22 mouse cellular contexts compared by ENCODE assay signal in the genomic region with DNA sequence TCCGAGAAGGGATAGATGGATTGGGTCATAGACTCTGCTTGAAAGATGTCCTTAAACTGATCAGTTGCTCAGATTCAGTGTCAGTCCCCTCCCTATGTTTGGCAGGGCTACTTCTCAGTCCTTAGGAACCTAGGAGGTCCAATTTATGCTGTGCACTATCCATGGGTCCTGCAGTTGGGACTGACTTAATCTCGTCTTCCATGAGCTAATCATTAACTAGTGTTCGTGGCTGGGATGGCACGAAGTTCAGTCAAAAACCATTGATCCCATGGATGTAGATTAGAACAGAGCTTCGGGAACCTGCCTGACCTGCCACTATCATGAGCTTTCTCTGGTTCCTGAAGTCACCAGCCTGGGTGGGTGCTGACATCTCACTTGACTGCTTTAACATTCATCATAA.
DNase-seq lines count a peak whose midpoint lies in the region; ATAC-seq lines count a peak whose summit lies in the region.
"Had no signal": no experiment of that assay in that cellular context is flagged by ENCODE, and none has a peak within 500 bp of the region (broad histone marks: within the 10 kb centered on the region; RNA-seq: fewer than 3 reads in every experiment).

No protein-coding gene starts in this region.

- H3K4me3 ChIP-seq in kidney, embryonic 15.5 days (replicated peaks), result no peak overlapping the region
- no peak overlapping the region for H3K4me3 ChIP-seq in liver, embryonic 11.5 days (ENCODE audit: low read depth, low read length)
- no peak overlapping the region for H3K4me3 ChIP-seq in liver, embryonic 15.5 days (replicated peaks)
- H3K4me3 ChIP-seq in hindbrain, embryonic 11.5 days (ENCODE audit: low read depth, low read length), result no peak overlapping the region
- H3K4me3 ChIP-seq: embryonic facial prominence, embryonic 13.5 days; forebrain, embryonic 12.5 days; heart, embryonic 13.5 days; hindbrain, embryonic 12.5 days had no signal

- H3K9me3 ChIP-seq in kidney, embryonic 15.5 days (replicated peaks), result no peaks in the 10 kb centered on the region
- H3K9me3 ChIP-seq in liver, embryonic 11.5 days (ENCODE audit: control insufficient read depth, low read length), result no peaks in the 10 kb centered on the region
- H3K9me3 ChIP-seq in liver, embryonic 15.5 days (replicated peaks), result no peaks in the 10 kb centered on the region
- no peaks in the 10 kb centered on the region for H3K9me3 ChIP-seq in hindbrain, embryonic 11.5 days (ENCODE audit: control insufficient read depth, low read length)
- H3K9me3 ChIP-seq: embryonic facial prominence, embryonic 13.5 days; forebrain, embryonic 12.5 days; G1E; heart, embryonic 13.5 days; hindbrain, embryonic 12.5 days had no signal

- 0 out of 2 replicates have a peak, but pooled peaks have one; percentile 43 for ATAC-seq in kidney, embryonic 15.5 days (replicated peaks; ENCODE audit: low FRiP score)
- peak; percentile 65 for ATAC-seq in liver, embryonic 11.5 days (replicated peaks; ENCODE audit: low FRiP score)
- peak; percentile 65 for ATAC-seq in liver, embryonic 15.5 days (ENCODE audit: insufficient read depth)
- ATAC-seq in hindbrain, embryonic 11.5 days (ENCODE audit: low FRiP score), result no peak
- ATAC-seq: CD4-positive, CD25-positive, alpha-beta regulatory T cell, adult 4 months; forebrain, postnatal 0 days had no signal

- H3K27ac ChIP-seq in kidney, embryonic 15.5 days, result no peak overlapping the region
- no peak overlapping the region for H3K27ac ChIP-seq in liver, embryonic 11.5 days (ENCODE audit: low read depth, low read length)
- peak overlapping the region; percentile 41; the same call in 1 of the 2 replicates for H3K27ac ChIP-seq in liver, embryonic 15.5 days (replicated peaks)
- H3K27ac ChIP-seq in hindbrain, embryonic 11.5 days (ENCODE audit: low read depth, low read length), result no peak overlapping the region
- H3K27ac ChIP-seq: embryonic facial prominence, embryonic 13.5 days; forebrain, embryonic 12.5 days; heart, embryonic 13.5 days; hindbrain, embryonic 12.5 days had no signal

- DNase-seq in kidney, adult 18-20 months, result no peak
- DNase-seq in liver, embryonic 11.5 days (ENCODE audit: low spot score), result no peak
- peak; percentile 37 for DNase-seq in yolk sac, embryonic 10.5 days (ENCODE audit: low spot score)
- DNase-seq in heart, adult 11 months, result no peak
- no peak for DNase-seq in kidney, adult 8-10 months
- DNase-seq in hindbrain, embryonic 11.5 days (ENCODE audit: low spot score), result no peak
- DNase-seq: adrenal gland, postnatal 10 days; B cell, adult 2 months; cerebellum, adult 11-12 months; cerebellum, adult 9-10 months; cerebellum, postnatal 25 days; forebrain, postnatal 0 days; gastrocnemius, postnatal 25 days; heart, postnatal 36 days had no signal

- H3K4me1 ChIP-seq in kidney, embryonic 15.5 days, result peaks cover 12% of the 10 kb centered on the region
- H3K4me1 ChIP-seq in liver, embryonic 11.5 days (replicated peaks; ENCODE audit: control insufficient read depth, insufficient read depth, low read length), result no peaks in the 10 kb centered on the region
- H3K4me1 ChIP-seq in liver, embryonic 15.5 days (replicated peaks), result no peaks in the 10 kb centered on the region
- H3K4me1 ChIP-seq in hindbrain, embryonic 11.5 days (replicated peaks; ENCODE audit: control insufficient read depth, insufficient read depth, low read length), result peaks cover 5% of the 10 kb centered on the region; the same call in 1 of the 2 replicates

- no peak overlapping the region for H3K4me2 ChIP-seq in kidney, embryonic 15.5 days
- no peak overlapping the region for H3K4me2 ChIP-seq in liver, embryonic 11.5 days
- no peak overlapping the region for H3K4me2 ChIP-seq in liver, embryonic 15.5 days
- H3K4me2 ChIP-seq in hindbrain, embryonic 11.5 days (replicated peaks; ENCODE audit: low read depth, low read length), result no peak overlapping the region
- H3K4me2 ChIP-seq: embryonic facial prominence, embryonic 13.5 days; forebrain, embryonic 12.5 days; heart, embryonic 13.5 days; hindbrain, embryonic 12.5 days had no signal

- 77% methylated on average over 5 of the region's 5 CpGs for WGBS in kidney, embryonic 15.5 days
- WGBS in liver, embryonic 11.5 days, result 75% methylated on average over 5 of the region's 5 CpGs
- WGBS in liver, embryonic 15.5 days (ENCODE audit: insufficient replicate concordance), result 63% methylated on average over 5 of the region's 5 CpGs
- 89% methylated on average over 5 of the region's 5 CpGs for WGBS in hindbrain, embryonic 11.5 days

- no peaks in the 10 kb centered on the region for H3K36me3 ChIP-seq in kidney, embryonic 15.5 days
- H3K36me3 ChIP-seq in liver, embryonic 11.5 days (ENCODE audit: control insufficient read depth, insufficient read depth, low read length), result no peaks in the 10 kb centered on the region
- no peaks in the 10 kb centered on the region for H3K36me3 ChIP-seq in liver, embryonic 15.5 days (replicated peaks)
- H3K36me3 ChIP-seq in hindbrain, embryonic 11.5 days (ENCODE audit: control insufficient read depth, insufficient read depth, low read length), result no peaks in the 10 kb centered on the region
- H3K36me3 ChIP-seq: forebrain, embryonic 12.5 days; G1E; heart, embryonic 13.5 days; hindbrain, embryonic 12.5 days had no signal

- no peak overlapping the region for H3K9ac ChIP-seq in kidney, embryonic 15.5 days
- no peak overlapping the region for H3K9ac ChIP-seq in liver, embryonic 11.5 days (ENCODE audit: low read depth, low read length)
- no peak overlapping the region for H3K9ac ChIP-seq in liver, embryonic 15.5 days
- H3K9ac ChIP-seq in hindbrain, embryonic 11.5 days (ENCODE audit: low read depth, low read length), result no peak overlapping the region
- H3K9ac ChIP-seq: embryonic facial prominence, embryonic 13.5 days; forebrain, embryonic 12.5 days; forebrain, postnatal 0 days; heart, embryonic 13.5 days; hindbrain, embryonic 12.5 days had no signal

- H3K27me3 ChIP-seq in kidney, embryonic 15.5 days, result no peaks in the 10 kb centered on the region
- no peaks in the 10 kb centered on the region for H3K27me3 ChIP-seq in liver, embryonic 11.5 days (replicated peaks; ENCODE audit: control insufficient read depth, insufficient read depth, low read length)
- H3K27me3 ChIP-seq in liver, embryonic 15.5 days, result no peaks in the 10 kb centered on the region
- H3K27me3 ChIP-seq in hindbrain, embryonic 11.5 days (ENCODE audit: control insufficient read depth, insufficient read depth, low read length), result no peaks in the 10 kb centered on the region
- H3K27me3 ChIP-seq: forebrain, embryonic 12.5 days had no signal
